Comparison of ENCODE assay signal across 11 mouse cellular contexts in the genomic region with DNA sequence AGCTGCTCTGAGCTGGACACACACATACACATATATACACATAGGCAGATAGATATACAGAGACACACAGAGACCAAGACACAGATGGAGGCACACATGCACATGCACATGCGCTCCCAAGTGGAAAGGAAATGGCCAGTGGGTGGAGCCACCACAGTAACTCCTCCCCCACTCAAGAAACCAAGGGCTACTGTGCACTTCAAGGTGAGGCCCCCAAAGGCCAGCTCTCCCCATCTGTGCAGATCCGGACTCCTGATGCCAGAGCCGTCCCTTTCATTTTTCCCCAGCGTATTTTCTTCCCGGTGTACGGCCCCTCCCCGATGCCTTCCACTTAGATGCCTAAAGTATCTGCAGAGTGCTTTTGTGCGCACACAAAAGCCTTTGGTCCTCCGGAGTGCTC.
DNase-seq lines count a peak whose midpoint lies in the region; ATAC-seq lines count a peak whose summit lies in the region.
"Had no signal": no experiment of that assay in that cellular context is flagged by ENCODE, and none has a peak within 500 bp of the region (broad histone marks: within the 10 kb centered on the region; RNA-seq: fewer than 3 reads in every experiment).

No protein-coding gene starts in this region.

- no peaks in the 10 kb centered on the region for H3K9me3 ChIP-seq in kidney, embryonic 16.5 days (ENCODE audit: low read length)
- no peaks in the 10 kb centered on the region for H3K9me3 ChIP-seq in hindbrain, embryonic 15.5 days
- H3K9me3 ChIP-seq in neural tube, embryonic 12.5 days, result no peaks in the 10 kb centered on the region
- H3K9me3 ChIP-seq: liver, embryonic 13.5 days; stomach, embryonic 15.5 days had no signal

- H3K9ac ChIP-seq in kidney, embryonic 16.5 days (replicated peaks; ENCODE audit: low read length), result no peak overlapping the region
- 0 out of 2 replicates have a peak overlapping the region, but pooled peaks have one; percentile 17 for H3K9ac ChIP-seq in hindbrain, embryonic 15.5 days
- H3K9ac ChIP-seq in neural tube, embryonic 12.5 days, result no peak overlapping the region
- H3K9ac ChIP-seq: liver, embryonic 13.5 days; stomach, embryonic 15.5 days had no signal

- peaks cover 17% of the 10 kb centered on the region for H3K4me1 ChIP-seq in kidney, embryonic 16.5 days (ENCODE audit: insufficient read depth, low read length)
- peaks cover 10% of the 10 kb centered on the region for H3K4me1 ChIP-seq in hindbrain, embryonic 15.5 days (replicated peaks)
- H3K4me1 ChIP-seq in neural tube, embryonic 12.5 days, result peaks cover 19% of the 10 kb centered on the region
- H3K4me1 ChIP-seq: liver, embryonic 13.5 days had no signal

- ATAC-seq in kidney, embryonic 16.5 days (ENCODE audit: low FRiP score, low TSS enrichment), result peak; percentile 39
- ATAC-seq in hindbrain, embryonic 15.5 days (ENCODE audit: low FRiP score, low read depth), result 0 out of 2 replicates have a peak, but pooled peaks have one; percentile 30
- ATAC-seq in neural tube, embryonic 12.5 days (ENCODE audit: low FRiP score, low read depth), result peak; percentile 25; the same call in 1 of the 2 replicates

- DNase-seq in kidney, adult 8-10 months, result no peak
- DNase-seq in embryo, embryonic 11 days, result peak; percentile 51
- DNase-seq in layer of hippocampus, postnatal 36 days, result no peak
- DNase-seq in urinary bladder, postnatal 14 days (ENCODE audit: low spot score), result no peak
- no peak for DNase-seq in adrenal gland, adult 8-10 months
- DNase-seq: heart, postnatal 10 days; liver, embryonic 13.5 days had no signal

- WGBS in kidney, embryonic 16.5 days, result 57% methylated on average over 9 of the region's 9 CpGs
- WGBS in hindbrain, embryonic 15.5 days, result 19% methylated on average over 9 of the region's 9 CpGs
- WGBS in neural tube, embryonic 12.5 days, result 21% methylated on average over 9 of the region's 9 CpGs

- H3K27ac ChIP-seq in kidney, embryonic 16.5 days (ENCODE audit: low read length), result peak overlapping the region; percentile 65
- no peak overlapping the region for H3K27ac ChIP-seq in hindbrain, embryonic 15.5 days (replicated peaks)
- H3K27ac ChIP-seq in neural tube, embryonic 12.5 days, result no peak overlapping the region
- H3K27ac ChIP-seq: liver, embryonic 13.5 days; stomach, embryonic 15.5 days had no signal

- H3K27me3 ChIP-seq in kidney, embryonic 16.5 days (ENCODE audit: insufficient read depth, low read length), result no peaks in the 10 kb centered on the region
- H3K27me3 ChIP-seq in hindbrain, embryonic 15.5 days, result no peaks in the 10 kb centered on the region; the same call in 1 of the 2 replicates
- H3K27me3 ChIP-seq in neural tube, embryonic 12.5 days (replicated peaks), result no peaks in the 10 kb centered on the region
- H3K27me3 ChIP-seq: liver, embryonic 13.5 days; stomach, embryonic 15.5 days had no signal

- H3K36me3 ChIP-seq in kidney, embryonic 16.5 days (ENCODE audit: insufficient read depth, low read length), result no peaks in the 10 kb centered on the region
- no peaks in the 10 kb centered on the region for H3K36me3 ChIP-seq in hindbrain, embryonic 15.5 days
- H3K36me3 ChIP-seq in neural tube, embryonic 12.5 days, result no peaks in the 10 kb centered on the region
- H3K36me3 ChIP-seq: liver, embryonic 13.5 days; stomach, embryonic 15.5 days had no signal

- no peak overlapping the region for H3K4me2 ChIP-seq in kidney, embryonic 16.5 days (replicated peaks; ENCODE audit: low read depth, low read length)
- peak overlapping the region; percentile 17; the same call in 1 of the 2 replicates for H3K4me2 ChIP-seq in hindbrain, embryonic 15.5 days
- H3K4me2 ChIP-seq in neural tube, embryonic 12.5 days (replicated peaks), result peak overlapping the region; percentile 25
- H3K4me2 ChIP-seq: liver, embryonic 13.5 days; stomach, embryonic 15.5 days had no signal

- no peak overlapping the region for H3K4me3 ChIP-seq in kidney, embryonic 16.5 days (ENCODE audit: low read length)
- no peak overlapping the region for H3K4me3 ChIP-seq in hindbrain, embryonic 15.5 days
- no peak overlapping the region for H3K4me3 ChIP-seq in neural tube, embryonic 12.5 days
- H3K4me3 ChIP-seq: liver, embryonic 13.5 days; stomach, embryonic 15.5 days had no signal
